Mouse (Mus musculus) thymus, adult 2 months (tissue): ENCODE measurements around the gene Hs6st1. TPM values are rescaled to one million over a fixed set of nuclear protein-coding genes. Genes with fewer than 3 reads are reported as not detected.

Experiments
- DNase-seq: peaks from one replicate; pipeline ENCODE4 v3.0.0; 2021
- H3K27ac ChIP-seq: fragments of 200-500 bp; 2 replicates; pipeline ENCODE4 v1.5.1; 2012; ENCODE audit warnings: low read length, control low read depth; ENCODE audit not compliant: control insufficient read depth, insufficient read depth
- H3K27me3 ChIP-seq: fragments of 200-500 bp; 2 replicates; pipeline ENCODE4 v1.6.1; 2012; ENCODE audit warnings: mild to moderate bottlenecking, low read length, moderate library complexity, mixed read lengths; ENCODE audit not compliant: control insufficient read depth, insufficient read depth
- H3K36me3 ChIP-seq: fragments of 200-500 bp; 2 replicates; pipeline ENCODE4 v1.6.1; 2012; ENCODE audit warnings: mild to moderate bottlenecking, low read length, moderate library complexity; ENCODE audit not compliant: control insufficient read depth, insufficient read depth
- H3K4me1 ChIP-seq: fragments of 200-500 bp; replicated peaks from 2 replicates; pipeline ENCODE4 v1.6.1; 2012; ENCODE audit warnings: low read length; ENCODE audit not compliant: control insufficient read depth, insufficient read depth
- H3K4me3 ChIP-seq: fragments of 200-500 bp; 2 replicates; pipeline ENCODE4 v1.5.1; 2012; ENCODE audit warnings: mild to moderate bottlenecking, low read length, control low read depth, moderate library complexity; ENCODE audit not compliant: control insufficient read depth, insufficient read depth
- CTCF ChIP-seq: fragments of 200-500 bp; IDR thresholded peaks from 2 replicates; pipeline ENCODE4 v1.5.1; 2012; ENCODE audit warnings: mild to moderate bottlenecking, control low read depth, low read length, moderate library complexity, borderline replicate concordance; ENCODE audit not compliant: control insufficient read depth, poor library complexity, insufficient read depth; ENCODE audit errors: extremely low read depth
- POLR2A ChIP-seq: fragments of 200-500 bp; IDR thresholded peaks from 2 replicates; pipeline ENCODE4 v1.6.1; 2012; ENCODE audit warnings: mild to moderate bottlenecking, low read length, control low read depth, moderate library complexity; ENCODE audit not compliant: control insufficient read depth, poor library complexity, insufficient read depth; ENCODE audit errors: extremely low read depth
- WGBS: fragments of 180-500 bp; shearing (Covaris S2); methylation state at CpG from one replicate; pipeline ENCODE4 v1.1.7; 2018; 5-methylcytosine and 5-hydroxymethylcytosine counted together
- polyA plus RNA-seq: library from polyadenylated mRNA; depleted of rRNA; stranded (reverse); fragments of >200 nt; gene quantifications from 2 replicates; pipeline ENCODE4 v1.2.3, GENCODE M21; 2012

Hs6st1 gene
- polyA plus RNA-seq, 1 experiment = 128 TPM

GRCm38 (mm10) chr1:36098432-36098831 is 30.2 kb downstream of the Hs6st1 start:
- no peak overlapping the region for H3K4me3 ChIP-seq
- H3K27ac ChIP-seq = no peak overlapping the region
- no peaks in the 10 kb centered on the region for H3K27me3 ChIP-seq
- TF ChIP-seq CTCF (no peak), POLR2A (no peak)
- no peaks in the 10 kb centered on the region for H3K4me1 ChIP-seq
- 99% methylated on average over 4 of the region's 4 CpGs for WGBS
- DNase-seq = no peak
- H3K36me3 ChIP-seq = peaks cover 16% of the 10 kb centered on the region

GRCm38 (mm10) chr1:36100371-36100770 is 32.2 kb downstream of the Hs6st1 start:
- 100% methylated on average over 3 of the region's 3 CpGs for WGBS
- no peak overlapping the region for H3K27ac ChIP-seq
- no peaks in the 10 kb centered on the region for H3K27me3 ChIP-seq
- peaks cover 25% of the 10 kb centered on the region for H3K36me3 ChIP-seq
- no peak overlapping the region for H3K4me3 ChIP-seq
- DNase-seq = no peak
- TF ChIP-seq CTCF = no peak
- TF ChIP-seq POLR2A = no peak
- H3K4me1 ChIP-seq = no peaks in the 10 kb centered on the region

GRCm38 (mm10) chr1:36105917-36106706 is 37.9 kb downstream of the Hs6st1 start:
- H3K27me3 ChIP-seq = no peaks in the 10 kb centered on the region
- TF ChIP-seq CTCF (no peak), POLR2A (no peak)
- 94% methylated on average over 11 of the region's 11 CpGs for WGBS
- no peak overlapping the region for H3K4me3 ChIP-seq
- no peak for DNase-seq
- no peaks in the 10 kb centered on the region for H3K4me1 ChIP-seq
- peaks cover 23% of the 10 kb centered on the region for H3K36me3 ChIP-seq
- H3K27ac ChIP-seq = no peak overlapping the region

- no peak overlapping the region for H3K4me3 ChIP-seq
- WGBS = 95% methylated on average over 4 of the region's 4 CpGs
- no peaks in the 10 kb centered on the region; the same call in 1 of the 2 replicates for H3K4me1 ChIP-seq
- DNase-seq = no peak
- no peaks in the 10 kb centered on the region for H3K27me3 ChIP-seq
- no peak overlapping the region for H3K27ac ChIP-seq
- peaks cover 8% of the 10 kb centered on the region for H3K36me3 ChIP-seq
- no peak for TF ChIP-seq CTCF
- TF ChIP-seq POLR2A = no peak
Measured at GRCm38 (mm10) chr1:36109987-36110386, 41.8 kb downstream of the Hs6st1 start.

- TF ChIP-seq CTCF (no peak), POLR2A (no peak)
- no peak overlapping the region for H3K27ac ChIP-seq
- WGBS = 100% methylated on average over 3 of the region's 3 CpGs
- H3K27me3 ChIP-seq = no peaks in the 10 kb centered on the region
- H3K4me3 ChIP-seq = no peak overlapping the region
- DNase-seq = no peak
- H3K4me1 ChIP-seq = no peaks in the 10 kb centered on the region; the same call in 1 of the 2 replicates
- no peaks in the 10 kb centered on the region for H3K36me3 ChIP-seq
Measured at GRCm38 (mm10) chr1:36112665-36113064, 44.5 kb downstream of the Hs6st1 start.

- no peak for DNase-seq
- Histone ChIP-seq H3K27ac (no peak overlapping the region), H3K4me1 (no peaks in the 10 kb centered on the region; the same call in 1 of the 2 replicates), H3K27me3 (no peaks in the 10 kb centered on the region), H3K4me3 (no peak overlapping the region), H3K36me3 (no peaks in the 10 kb centered on the region)
- TF ChIP-seq POLR2A = no peak
- no peak for TF ChIP-seq CTCF
- WGBS = 36% methylated on average over 8 of the region's 8 CpGs
Measured at GRCm38 (mm10) chr1:36113670-36114069, 45.5 kb downstream of the Hs6st1 start.
